Mouse (Mus musculus) thymus, adult 2 months (tissue): ENCODE results near the gene Pex11g.

Source experiments
- CTCF ChIP-seq: fragments of 200-500 bp; IDR thresholded peaks from 2 replicates; pipeline ENCODE4 v1.5.1; 2012; ENCODE audit warnings: mild to moderate bottlenecking, control low read depth, low read length, moderate library complexity, borderline replicate concordance; ENCODE audit not compliant: control insufficient read depth, poor library complexity, insufficient read depth; ENCODE audit errors: extremely low read depth
- POLR2A ChIP-seq: fragments of 200-500 bp; IDR thresholded peaks from 2 replicates; pipeline ENCODE4 v1.6.1; 2012; ENCODE audit warnings: mild to moderate bottlenecking, low read length, control low read depth, moderate library complexity; ENCODE audit not compliant: control insufficient read depth, poor library complexity, insufficient read depth; ENCODE audit errors: extremely low read depth

- TF ChIP-seq CTCF (no peak), POLR2A (no peak)
These were observed 26.3 kb upstream of the Pex11g start for GRCm38 (mm10) chr8:3493845-3494208.
